Mouse (Mus musculus): ENCODE data around the gene Ptpn4. TPM values are rescaled to one million over a fixed set of nuclear protein-coding genes. Genes with fewer than 3 reads are reported as not detected.
A peak's percentile ranks its signal among the peaks of the same experiment; 100 is the strongest.

Ptpn4 gene
- total and polyA plus RNA-seq, 2 experiments from 2014 or later = 6.2 to 40.1 TPM

DNA sequence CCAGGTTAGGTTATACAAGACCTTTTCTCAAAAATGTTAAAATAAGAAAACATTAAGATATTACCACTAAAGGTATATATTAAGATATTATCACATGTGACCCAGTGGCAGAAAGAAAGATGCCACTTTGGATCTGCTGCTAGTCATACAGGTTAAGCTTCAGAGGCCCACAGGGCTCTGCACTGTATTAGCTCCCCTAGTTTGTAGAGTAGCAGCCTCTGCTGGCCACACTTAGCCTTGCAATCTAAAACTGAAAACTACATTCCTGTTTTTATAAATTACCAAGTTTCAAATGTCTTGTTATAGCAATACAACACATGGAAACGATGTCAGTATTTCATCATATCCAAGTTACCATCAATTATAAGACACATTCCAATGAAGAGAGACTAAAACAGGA, 162.4 kb downstream of the Ptpn4 start:
- Histone ChIP-seq H3K36me3 (ENCODE audit: insufficient read depth) (peaks cover 15% of the 10 kb centered on the region; the same call in 1 of the 2 replicates), H3K27ac (ENCODE audit: low read depth, low read length) (no peak overlapping the region), H3K9me3 (ENCODE audit: low read length) (no peaks in the 10 kb centered on the region), H3K9ac (no peak overlapping the region), H3K4me3 (ENCODE audit: low read depth, low read length) (no peak overlapping the region), H3K4me1 (ENCODE audit: insufficient read depth) (no peaks in the 10 kb centered on the region), H3K27me3 (ENCODE audit: insufficient read depth, low read length) (no peaks in the 10 kb centered on the region), H3K4me2 (ENCODE audit: low read depth) (no peak overlapping the region)
- ATAC-seq = peak; percentile 82
- 61% methylated on average over 1 of the region's 1 CpGs for WGBS
- DNase-seq = peak; percentile 52
- TF ChIP-seq CTCF (IDR thresholded peaks at IDR 0.05; ENCODE audit: low read depth) = peak; percentile 80

DNA sequence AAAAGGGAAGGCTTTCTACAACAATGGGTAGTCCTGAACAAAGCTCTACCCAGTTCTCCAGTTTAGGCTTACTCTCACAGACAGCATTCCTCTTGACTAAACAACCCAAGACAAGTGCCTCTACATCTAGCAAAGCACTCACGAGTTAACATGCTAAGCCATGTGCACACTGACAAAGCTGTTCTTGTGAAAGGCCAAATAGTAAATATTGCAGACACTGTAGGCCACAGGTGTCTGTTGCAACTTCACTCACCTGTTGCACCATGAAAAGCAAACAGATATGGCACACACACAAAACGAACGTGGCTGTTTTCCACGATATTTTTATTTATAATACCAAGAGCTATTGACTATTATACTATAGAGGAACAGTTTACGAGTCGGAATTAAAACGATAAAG, 170.5 kb downstream of the Ptpn4 start:
- H3K36me3 ChIP-seq (ENCODE audit: insufficient read depth) = no peaks in the 10 kb centered on the region
- H3K4me3 ChIP-seq (ENCODE audit: low read depth, low read length) = no peak overlapping the region
- DNase-seq = no peak
- no peaks in the 10 kb centered on the region for H3K27me3 ChIP-seq (ENCODE audit: insufficient read depth, low read length)
- H3K4me2 ChIP-seq (ENCODE audit: low read depth) = no peak overlapping the region
- no peak for ATAC-seq
- TF ChIP-seq CTCF (IDR thresholded peaks at IDR 0.05; ENCODE audit: low read depth) = no peak
- H3K4me1 ChIP-seq (ENCODE audit: insufficient read depth) = no peaks in the 10 kb centered on the region
- WGBS = 90% methylated on average over 7 of the region's 7 CpGs
- no peak overlapping the region for H3K9ac ChIP-seq
- H3K9me3 ChIP-seq (ENCODE audit: low read length) = no peaks in the 10 kb centered on the region
- H3K27ac ChIP-seq (ENCODE audit: low read depth, low read length) = no peak overlapping the region

DNA sequence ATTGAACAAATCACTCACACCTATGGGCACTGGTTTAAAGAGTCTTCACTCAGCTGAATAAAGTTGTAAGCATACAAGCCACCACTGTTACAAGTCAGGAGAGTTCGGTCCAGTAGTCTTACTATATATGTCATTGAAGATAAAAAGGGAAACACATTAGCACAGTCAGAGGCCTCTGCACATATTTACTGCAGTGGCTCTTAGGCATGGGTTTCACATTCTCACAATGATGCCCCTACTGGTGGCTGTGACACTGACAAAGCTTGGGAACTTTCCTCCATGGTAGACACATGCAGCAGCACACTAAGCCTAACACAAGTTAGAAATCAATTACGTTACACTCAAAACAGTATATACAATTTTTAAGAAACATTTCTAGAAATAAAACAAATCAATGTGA, 183.1 kb downstream of the Ptpn4 start:
- no peak overlapping the region for H3K4me2 ChIP-seq (ENCODE audit: low read depth)
- no peaks in the 10 kb centered on the region for H3K9me3 ChIP-seq (ENCODE audit: low read length)
- no peak for DNase-seq
- WGBS = 95% methylated on average over 2 of the region's 2 CpGs
- H3K4me3 ChIP-seq (ENCODE audit: low read depth, low read length) = no peak overlapping the region
- H3K4me1 ChIP-seq (ENCODE audit: insufficient read depth) = no peaks in the 10 kb centered on the region
- no peaks in the 10 kb centered on the region for H3K27me3 ChIP-seq (ENCODE audit: insufficient read depth, low read length)
- H3K27ac ChIP-seq (ENCODE audit: low read depth, low read length) = no peak overlapping the region
- ATAC-seq = no peak
- peak; percentile 45 for TF ChIP-seq CTCF (IDR thresholded peaks at IDR 0.05; ENCODE audit: low read depth)
- no peak overlapping the region for H3K9ac ChIP-seq
- no peaks in the 10 kb centered on the region for H3K36me3 ChIP-seq (ENCODE audit: insufficient read depth)

DNA sequence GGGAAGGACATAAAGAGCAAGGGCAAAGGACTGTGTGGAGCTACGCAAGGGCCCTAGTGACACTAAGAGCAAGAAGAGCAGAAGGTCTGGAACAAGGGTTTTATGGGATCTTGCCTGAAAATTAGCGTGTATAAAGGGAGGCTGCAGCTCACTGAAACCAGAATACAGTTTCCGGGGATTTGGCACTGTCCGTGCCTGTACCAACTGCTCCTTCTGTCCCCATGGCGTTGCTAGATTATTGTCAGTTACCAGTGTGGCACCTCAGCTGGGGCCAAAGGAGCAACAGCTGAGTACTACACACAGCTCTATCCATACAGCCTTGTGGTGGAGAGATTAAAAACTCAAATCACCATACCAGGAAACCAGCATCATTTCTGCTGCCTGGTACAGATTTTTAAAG, 187.0 kb downstream of the Ptpn4 start:
- Histone ChIP-seq H3K36me3 (ENCODE audit: insufficient read depth) (no peaks in the 10 kb centered on the region), H3K27ac (ENCODE audit: low read depth, low read length) (no peak overlapping the region), H3K4me1 (ENCODE audit: insufficient read depth) (no peaks in the 10 kb centered on the region), H3K4me2 (ENCODE audit: low read depth) (no peak overlapping the region), H3K9me3 (ENCODE audit: low read length) (no peaks in the 10 kb centered on the region), H3K4me3 (ENCODE audit: low read depth, low read length) (no peak overlapping the region), H3K27me3 (ENCODE audit: insufficient read depth, low read length) (no peaks in the 10 kb centered on the region), H3K9ac (no peak overlapping the region)
- ATAC-seq (no peak), DNase-seq (no peak)
- no peak for TF ChIP-seq CTCF (IDR thresholded peaks at IDR 0.05; ENCODE audit: low read depth)
- WGBS = 77% methylated on average over 5 of the region's 5 CpGs

DNA sequence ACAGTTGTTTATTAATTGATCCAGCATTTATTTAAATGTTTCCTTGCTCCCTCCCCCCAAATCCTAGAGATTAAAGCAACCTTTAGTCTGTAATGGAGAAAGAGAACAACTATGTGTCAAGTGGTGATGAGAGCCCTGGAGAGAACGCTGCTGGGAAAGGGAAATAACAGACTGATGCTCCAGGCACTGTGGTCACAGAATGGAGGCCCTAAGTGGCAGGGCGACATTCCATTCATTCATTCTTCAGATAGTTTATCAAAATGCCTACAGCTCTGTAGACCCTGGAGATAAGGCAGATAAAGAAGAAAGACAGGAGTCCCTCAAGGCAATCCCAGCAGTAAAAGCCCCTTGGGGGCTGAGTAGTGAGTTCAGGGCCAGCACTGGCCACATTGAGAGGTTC, 187.8 kb downstream of the Ptpn4 start:
- 84% methylated on average over 2 of the region's 2 CpGs for WGBS
- no peak for DNase-seq
- TF ChIP-seq CTCF (IDR thresholded peaks at IDR 0.05; ENCODE audit: low read depth) = no peak

DNA sequence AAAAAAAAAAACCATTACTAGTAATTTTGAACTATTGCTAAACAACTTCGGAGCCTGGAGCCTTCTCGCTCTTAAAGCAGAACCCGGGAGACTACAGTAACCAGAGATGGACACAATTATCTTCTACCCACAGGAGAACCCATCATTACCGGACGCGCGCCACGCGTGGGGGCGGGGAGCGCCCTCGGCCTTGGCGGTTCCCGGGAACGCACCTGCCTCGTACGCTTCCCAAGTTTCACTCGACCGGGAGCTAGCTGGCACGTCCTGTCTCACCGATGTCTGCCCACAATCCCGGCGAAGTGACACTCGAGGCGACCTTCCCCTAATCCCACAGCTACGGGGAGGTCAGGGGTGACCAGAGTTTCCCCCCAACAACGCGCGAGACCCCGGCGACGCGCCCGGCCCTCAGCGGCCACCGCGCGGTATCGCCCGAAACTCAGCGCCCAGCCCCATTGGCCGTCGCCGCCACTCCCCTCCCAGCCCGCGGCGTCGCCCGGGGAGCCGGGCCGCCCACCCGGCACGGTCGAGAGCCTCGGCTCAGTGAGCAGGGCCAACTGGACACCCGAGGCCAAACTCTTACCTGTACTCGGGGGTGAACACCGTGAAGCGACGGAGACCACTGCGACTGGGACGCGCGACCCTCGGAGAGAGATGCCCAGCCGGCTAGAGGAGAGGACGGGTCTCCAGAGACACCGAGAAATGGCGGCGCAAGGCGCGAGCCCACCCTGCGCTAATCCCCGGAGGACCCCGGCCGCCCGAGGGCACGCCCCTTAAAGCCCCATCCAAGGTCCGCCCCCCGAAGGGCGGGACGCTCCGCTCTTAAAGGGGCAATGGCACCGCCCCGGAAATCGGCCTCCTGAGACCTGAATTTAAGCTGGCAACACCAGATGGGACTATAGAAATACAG, 189.0 kb downstream of the Ptpn4 start, which contains the start of gene Epb41l5:
Epb41l5 (minus strand) TSS at position 796 of the 907 bp plus-strand sequence.
- Histone ChIP-seq H3K4me1 (ENCODE audit: insufficient read depth) (no peaks in the 10 kb centered on the region), H3K36me3 (ENCODE audit: insufficient read depth) (no peaks in the 10 kb centered on the region), H3K27me3 (ENCODE audit: insufficient read depth, low read length) (no peaks in the 10 kb centered on the region), H3K4me2 (ENCODE audit: low read depth) (peak within 1 kb of the TSS; percentile 91), H3K4me3 (ENCODE audit: low read depth, low read length) (peak within 1 kb of the TSS; percentile 92), H3K9me3 (ENCODE audit: low read length) (no peaks in the 10 kb centered on the region), H3K27ac (ENCODE audit: low read depth, low read length) (peak within 1 kb of the TSS; percentile 66), H3K9ac (peak within 1 kb of the TSS; percentile 73)
- peak; percentile 97 for ATAC-seq
- TF ChIP-seq CTCF (IDR thresholded peaks at IDR 0.05; ENCODE audit: low read depth) = no peak
- peak; percentile 87 for DNase-seq
- under 1% methylated on average over 86 of the region's 86 CpGs for WGBS

More for the DNA sequence above, 187.8 kb downstream of the Ptpn4 start:
- no peak for ATAC-seq
- H3K27ac ChIP-seq (ENCODE audit: low read depth, low read length) = no peak overlapping the region
- H3K36me3 ChIP-seq (ENCODE audit: insufficient read depth) = no peaks in the 10 kb centered on the region
- no peaks in the 10 kb centered on the region for H3K4me1 ChIP-seq (ENCODE audit: insufficient read depth)
- no peak overlapping the region for H3K9ac ChIP-seq
- H3K4me2 ChIP-seq (ENCODE audit: low read depth) = no peak overlapping the region
- no peaks in the 10 kb centered on the region for H3K9me3 ChIP-seq (ENCODE audit: low read length)
- no peak overlapping the region for H3K4me3 ChIP-seq (ENCODE audit: low read depth, low read length)
- no peaks in the 10 kb centered on the region for H3K27me3 ChIP-seq (ENCODE audit: insufficient read depth, low read length)

DNA sequence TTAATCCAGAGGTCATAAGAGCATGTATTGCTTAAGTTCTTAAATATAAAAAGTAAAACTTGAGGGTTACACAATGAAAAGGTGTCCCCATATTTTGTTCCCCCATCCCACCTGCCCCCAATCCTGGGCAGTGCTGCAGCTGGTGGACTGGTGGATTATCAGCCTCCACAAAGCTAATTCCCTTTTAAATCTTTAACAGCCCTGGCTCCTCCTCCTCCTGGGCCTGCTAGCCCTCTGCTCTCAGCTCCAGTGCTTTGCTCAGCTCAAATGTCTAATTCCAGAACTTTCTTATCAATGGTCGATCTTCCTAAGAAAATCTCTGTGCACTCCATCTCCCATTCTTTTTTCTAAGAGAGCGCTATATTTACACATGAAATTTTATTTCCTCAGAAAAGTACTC, 191.1 kb downstream of the Ptpn4 start:
- DNase-seq (no peak), ATAC-seq (no peak)
- no peak overlapping the region for H3K4me3 ChIP-seq (ENCODE audit: low read depth, low read length)
- H3K27ac ChIP-seq (ENCODE audit: low read depth, low read length) = no peak overlapping the region
- no peaks in the 10 kb centered on the region for H3K27me3 ChIP-seq (ENCODE audit: insufficient read depth, low read length)
- H3K4me1 ChIP-seq (ENCODE audit: insufficient read depth) = no peaks in the 10 kb centered on the region
- no peak overlapping the region for H3K9ac ChIP-seq
- 62% methylated on average over 2 of the region's 2 CpGs for WGBS
- no peak overlapping the region for H3K4me2 ChIP-seq (ENCODE audit: low read depth)
- no peaks in the 10 kb centered on the region for H3K9me3 ChIP-seq (ENCODE audit: low read length)
- no peaks in the 10 kb centered on the region for H3K36me3 ChIP-seq (ENCODE audit: insufficient read depth)
- no peak for TF ChIP-seq CTCF (IDR thresholded peaks at IDR 0.05; ENCODE audit: low read depth)

Measured in forebrain, postnatal 0 days (tissue).